Mouse (Mus musculus) forebrain, postnatal 0 days (tissue): ENCODE results near the gene Cnnm1. TPM values are rescaled to one million over a fixed set of nuclear protein-coding genes. Genes with fewer than 3 reads are reported as not detected.

Source experiments
- ATAC-seq: fragments of 200-750 bp; cut with Nextera tagmentation; 2 replicates; pipeline ENCODE4 v1.8.0; 2017; ENCODE audit warnings: mild to moderate bottlenecking, moderate library complexity
- DNase-seq: peaks from one replicate; pipeline ENCODE4 v3.0.0-alpha.2; 2015
- H3K27ac ChIP-seq: fragments of 300-500 bp; sonication (generic); 2 replicates; pipeline ENCODE4 v1.5.1; 2014; ENCODE audit warnings: low read depth, mild to moderate bottlenecking, antibody characterized with exemption, low read length, moderate library complexity, mixed read lengths
- H3K27me3 ChIP-seq: fragments of 300-500 bp; sonication (generic); 2 replicates; pipeline ENCODE4 v1.6.1; 2014; ENCODE audit warnings: mild to moderate bottlenecking, low read length, mixed read lengths; ENCODE audit not compliant: insufficient read depth
- H3K36me3 ChIP-seq: fragments of 300-500 bp; sonication (generic); 2 replicates; pipeline ENCODE4 v1.6.1; 2014; ENCODE audit warnings: mild to moderate bottlenecking, moderate library complexity; ENCODE audit not compliant: insufficient read depth
- H3K4me1 ChIP-seq: fragments of 300-500 bp; sonication (generic); 2 replicates; pipeline ENCODE4 v1.6.1; 2014; ENCODE audit warnings: antibody characterized with exemption; ENCODE audit not compliant: insufficient read depth
- H3K4me2 ChIP-seq: fragments of 300-500 bp; sonication (generic); 2 replicates; pipeline ENCODE4 v1.6.1; 2014; ENCODE audit warnings: low read depth, mild to moderate bottlenecking, moderate library complexity
- H3K4me3 ChIP-seq: fragments of 300-500 bp; sonication (generic); 2 replicates; pipeline ENCODE4 v1.5.1; 2014; ENCODE audit warnings: low read depth, low read length, mixed read lengths
- H3K9ac ChIP-seq: fragments of 300-500 bp; sonication (generic); 2 replicates; pipeline ENCODE4 v1.6.1; 2014; ENCODE audit warnings: mild to moderate bottlenecking
- H3K9me3 ChIP-seq: fragments of 300-500 bp; sonication (generic); 2 replicates; pipeline ENCODE4 v1.6.1; 2016; ENCODE audit warnings: low read length
- CTCF ChIP-seq: sonication (generic); IDR thresholded peaks from 2 replicates; pipeline ENCODE4 v1.5.1; 2016; ENCODE audit warnings: antibody characterized with exemption, control low read depth, low read depth
- WGBS: fragments of 180-500 bp; shearing (Covaris S2); extraction: QIAGEN DNeasy Blood & Tissue Kit; methylation state at CpG from one replicate; pipeline ENCODE4 v1.1.7; 2014; 5-methylcytosine and 5-hydroxymethylcytosine counted together
- polyA plus RNA-seq: library from polyadenylated mRNA; unstranded; fragments of >200 nt; fragmentation: Nextera tagmentation; extraction: Ambion mirVana; gene quantifications from 2 replicates; pipeline ENCODE4 v1.2.1, GENCODE M21; 2015
- total RNA-seq: library from RNA; depleted of rRNA; stranded (reverse); fragments of >200 nt; gene quantifications from 2 replicates; pipeline ENCODE4 v1.2.3, GENCODE M21; 2014

The Cnnm1 gene
- total and polyA plus RNA-seq, 2 experiments from 2014 or later: 2.1 to 7.6 TPM

DNA sequence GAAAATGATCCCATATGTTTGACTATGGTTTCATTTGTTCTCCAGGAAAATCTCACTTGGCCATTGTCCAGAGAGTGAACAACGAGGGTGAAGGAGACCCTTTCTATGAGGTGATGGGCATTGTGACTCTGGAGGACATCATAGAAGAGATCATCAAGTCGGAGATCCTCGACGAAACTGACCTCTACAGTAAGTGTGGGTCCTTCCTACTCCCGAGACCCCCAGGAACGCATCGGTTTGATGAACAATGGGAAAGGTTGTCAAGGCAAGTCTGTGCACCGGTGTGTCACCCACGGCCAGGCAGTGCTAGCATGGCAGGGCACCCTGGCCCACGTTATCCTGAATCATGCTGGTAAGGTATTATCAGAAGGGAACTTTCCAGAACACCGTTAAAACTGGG lies 24.8 kb downstream of the Cnnm1 start:
- Histone ChIP-seq H3K27ac (no peak overlapping the region), H3K4me1 (no peaks in the 10 kb centered on the region; the same call in 1 of the 2 replicates), H3K36me3 (peaks cover 5% of the 10 kb centered on the region; the same call in 1 of the 2 replicates), H3K27me3 (no peaks in the 10 kb centered on the region), H3K9me3 (no peaks in the 10 kb centered on the region), H3K9ac (no peak overlapping the region), H3K4me2 (no peak overlapping the region), H3K4me3 (no peak overlapping the region)
- no peak for TF ChIP-seq CTCF
- ATAC-seq (no peak), DNase-seq (no peak)
- 90% methylated on average over 11 of the region's 11 CpGs for WGBS

DNA sequence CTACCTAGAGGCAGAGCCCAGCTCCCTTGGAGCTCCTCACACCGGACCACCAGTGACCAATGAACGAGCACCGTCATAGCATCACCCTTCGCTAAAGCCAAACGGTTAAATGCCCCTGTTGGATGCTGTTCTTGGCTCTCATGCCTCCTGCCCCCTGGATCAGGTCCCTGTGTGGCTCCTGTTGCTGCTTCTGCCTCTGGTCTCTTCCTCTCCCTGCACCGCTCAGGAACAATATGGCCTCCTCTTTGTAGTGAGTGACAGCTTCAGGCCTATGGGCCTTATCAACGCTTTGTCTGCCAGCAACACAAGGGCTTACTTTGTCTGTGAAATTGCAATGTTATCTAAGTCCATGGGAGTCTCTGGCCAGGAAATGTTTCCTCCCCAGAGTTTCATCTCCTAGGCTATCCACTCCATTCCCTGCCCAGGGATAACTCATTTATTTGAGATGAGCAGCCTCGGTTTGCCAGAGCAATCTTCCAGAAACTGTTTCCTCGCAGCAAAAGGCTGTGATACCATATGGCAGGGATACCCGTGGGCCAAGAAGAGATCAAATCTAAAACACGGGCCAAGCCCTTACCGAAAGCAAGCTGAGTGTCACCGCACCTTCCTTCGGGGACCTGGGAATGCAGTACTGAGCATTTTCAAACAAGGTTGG lies 25.5 kb downstream of the Cnnm1 start:
- H3K4me3 ChIP-seq: no peak overlapping the region
- WGBS: 69% methylated on average over 14 of the region's 14 CpGs
- H3K36me3 ChIP-seq: peaks cover 5% of the 10 kb centered on the region; the same call in 1 of the 2 replicates
- H3K27ac ChIP-seq: no peak overlapping the region
- H3K27me3 ChIP-seq: no peaks in the 10 kb centered on the region
- H3K9me3 ChIP-seq: no peaks in the 10 kb centered on the region
- ATAC-seq (peak; percentile 21; the same call in 1 of the 2 replicates), DNase-seq (no peak)
- no peaks in the 10 kb centered on the region; the same call in 1 of the 2 replicates for H3K4me1 ChIP-seq
- H3K9ac ChIP-seq: no peak overlapping the region
- H3K4me2 ChIP-seq: no peak overlapping the region
- no peak for TF ChIP-seq CTCF

DNA sequence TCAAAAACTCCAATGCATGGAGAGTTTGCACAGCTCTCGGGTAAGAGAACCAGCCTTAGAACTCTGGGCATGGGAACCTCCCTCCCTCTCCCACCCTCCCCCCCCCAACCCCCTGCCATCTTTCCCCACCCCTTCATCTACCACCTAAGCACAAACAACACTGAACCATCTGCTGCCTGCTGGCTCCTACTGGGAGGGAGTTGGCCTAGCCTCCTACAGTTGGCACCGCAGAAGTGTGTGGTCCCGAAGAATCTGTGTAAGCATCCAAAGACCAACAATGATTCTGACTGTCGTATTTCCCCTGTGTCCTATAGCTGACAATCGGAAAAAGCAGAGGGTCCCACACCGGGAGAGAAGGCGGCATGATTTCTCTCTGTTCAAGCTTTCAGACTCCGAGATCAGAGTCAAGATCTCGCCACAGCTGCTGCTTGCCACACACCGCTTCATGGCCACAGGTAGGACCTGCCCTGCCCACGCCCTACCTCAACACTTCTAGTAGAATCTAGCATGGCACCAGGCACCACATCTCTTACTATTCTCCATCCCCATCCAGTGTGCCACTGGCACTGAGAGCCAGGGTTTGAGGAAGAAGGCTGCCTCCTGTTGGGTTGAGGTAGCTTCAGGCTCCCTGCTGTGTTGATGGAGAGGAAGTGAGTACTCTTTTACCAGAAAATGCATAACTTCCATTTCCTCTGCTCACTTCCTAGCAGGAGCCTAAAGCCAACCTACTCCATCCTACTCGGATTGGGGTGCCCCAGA lies 27.9 kb downstream of the Cnnm1 start:
- DNase-seq: peak; percentile 68
- peaks cover 5% of the 10 kb centered on the region; the same call in 1 of the 2 replicates for H3K36me3 ChIP-seq
- WGBS: 69% methylated on average over 12 of the region's 12 CpGs

DNA sequence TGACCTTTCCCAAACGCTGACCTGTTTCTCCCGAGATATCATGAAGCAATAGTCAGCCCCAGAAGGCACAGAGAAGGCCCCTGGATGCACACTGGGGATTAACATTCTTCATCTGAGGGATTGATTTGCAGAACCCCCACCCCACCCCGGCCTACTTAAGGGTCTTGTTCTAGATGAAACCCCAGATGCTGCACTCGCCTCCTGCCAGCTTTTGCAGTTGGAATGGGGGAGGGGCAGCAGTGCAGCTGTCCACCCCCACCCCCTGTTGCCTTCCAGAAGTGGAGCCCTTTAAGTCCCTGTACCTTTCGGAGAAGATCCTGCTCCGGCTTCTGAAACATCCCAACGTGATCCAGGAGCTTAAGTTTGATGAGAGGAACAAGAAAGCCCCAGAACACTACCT lies 29.1 kb downstream of the Cnnm1 start:
- H3K36me3 ChIP-seq: peaks cover 5% of the 10 kb centered on the region; the same call in 1 of the 2 replicates
- H3K9ac ChIP-seq: no peak overlapping the region
- no peak overlapping the region for H3K27ac ChIP-seq
- no peaks in the 10 kb centered on the region; the same call in 1 of the 2 replicates for H3K4me1 ChIP-seq
- no peaks in the 10 kb centered on the region for H3K27me3 ChIP-seq
- ATAC-seq (no peak), DNase-seq (no peak)
- no peak overlapping the region for H3K4me3 ChIP-seq
- whole genome bisulfite sequencing: 65% methylated on average over 7 of the region's 7 CpGs
- no peak overlapping the region for H3K4me2 ChIP-seq
- TF ChIP-seq CTCF: no peak
- no peaks in the 10 kb centered on the region for H3K9me3 ChIP-seq

More for the DNA sequence above, 27.9 kb downstream of the Cnnm1 start:
- H3K9me3 ChIP-seq: no peaks in the 10 kb centered on the region
- H3K27me3 ChIP-seq: no peaks in the 10 kb centered on the region
- H3K27ac ChIP-seq: no peak overlapping the region
- H3K4me1 ChIP-seq: no peaks in the 10 kb centered on the region; the same call in 1 of the 2 replicates
- ATAC-seq: peak; percentile 87
- H3K4me3 ChIP-seq: no peak overlapping the region
- no peak for TF ChIP-seq CTCF
- no peak overlapping the region for H3K9ac ChIP-seq
- no peak overlapping the region for H3K4me2 ChIP-seq

DNA sequence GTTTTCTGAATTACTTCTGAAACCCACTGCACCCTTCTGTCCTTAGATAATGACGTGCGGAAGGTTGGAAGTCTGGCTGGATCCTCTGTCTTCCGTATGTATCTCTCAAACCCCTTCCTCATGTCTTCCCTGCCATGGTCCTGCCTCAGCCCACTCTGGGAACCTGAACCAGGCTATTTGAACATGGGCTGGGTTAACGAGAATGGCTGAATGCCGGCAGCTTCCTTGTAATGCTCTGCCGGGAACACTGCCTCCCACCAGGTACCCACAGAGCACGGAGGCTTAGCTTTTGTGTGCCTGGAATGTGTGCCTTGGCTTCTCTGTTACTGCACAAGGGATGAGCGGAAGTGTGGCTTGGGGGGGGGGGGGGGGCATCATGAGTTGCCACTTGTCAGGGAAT lies 32.1 kb downstream of the Cnnm1 start:
- Histone ChIP-seq H3K9me3 (no peaks in the 10 kb centered on the region), H3K27me3 (no peaks in the 10 kb centered on the region), H3K4me2 (no peak overlapping the region), H3K36me3 (peaks cover 5% of the 10 kb centered on the region; the same call in 1 of the 2 replicates), H3K4me3 (no peak overlapping the region), H3K4me1 (no peaks in the 10 kb centered on the region; the same call in 1 of the 2 replicates), H3K9ac (no peak overlapping the region), H3K27ac (no peak overlapping the region)
- DNase-seq: no peak
- no peak for ATAC-seq
- TF ChIP-seq CTCF: no peak
- WGBS: 52% methylated on average over 8 of the region's 8 CpGs

DNA sequence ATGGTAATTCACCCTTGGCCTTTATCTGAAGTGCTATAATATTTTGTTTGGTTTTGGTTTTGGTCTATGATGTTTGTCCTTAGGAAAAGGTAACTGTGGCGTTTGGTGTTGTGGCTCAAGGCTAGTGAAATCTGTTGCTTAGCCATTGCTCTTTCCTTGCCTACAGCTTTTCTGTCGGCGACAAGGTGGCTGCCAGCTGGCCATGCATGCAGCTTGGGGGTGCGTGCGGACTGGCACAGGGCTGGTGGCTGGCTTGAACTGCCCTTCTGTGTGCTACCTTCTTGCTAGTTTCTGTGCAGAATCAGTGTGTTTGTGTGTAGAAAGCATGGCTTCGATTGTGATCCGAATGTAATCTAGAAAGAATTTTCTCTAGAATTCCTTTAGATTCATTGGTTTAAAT lies 32.5 kb downstream of the Cnnm1 start:
- no peak for TF ChIP-seq CTCF
- WGBS: 80% methylated on average over 7 of the region's 7 CpGs
- H3K4me1 ChIP-seq: no peaks in the 10 kb centered on the region
- no peak overlapping the region for H3K9ac ChIP-seq
- no peaks in the 10 kb centered on the region for H3K27me3 ChIP-seq
- H3K4me2 ChIP-seq: no peak overlapping the region
- ATAC-seq (no peak), DNase-seq (no peak)
- no peak overlapping the region for H3K4me3 ChIP-seq
- peaks cover 5% of the 10 kb centered on the region; the same call in 1 of the 2 replicates for H3K36me3 ChIP-seq
- no peaks in the 10 kb centered on the region for H3K9me3 ChIP-seq
- no peak overlapping the region for H3K27ac ChIP-seq

DNA sequence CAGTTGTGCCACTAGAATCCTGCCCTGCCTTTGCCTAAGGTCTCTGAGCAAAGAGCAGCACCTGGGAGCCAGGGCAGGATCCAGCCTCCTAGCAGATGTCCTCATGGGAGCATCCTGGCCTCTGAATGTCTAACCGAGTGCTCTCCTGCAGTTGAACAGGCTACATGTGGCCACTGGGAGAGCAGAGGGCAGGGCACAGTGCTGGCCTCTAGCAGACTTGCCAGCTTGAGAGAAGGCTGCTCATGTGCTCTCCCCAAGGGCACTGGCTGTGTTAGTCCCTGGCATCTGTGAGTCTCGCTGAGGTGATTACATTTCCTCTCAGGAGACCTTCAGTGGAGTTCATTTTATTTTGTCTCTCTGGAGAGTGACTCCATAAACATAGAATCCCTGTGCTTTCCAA lies 35.4 kb downstream of the Cnnm1 start:
- H3K27ac ChIP-seq: no peak overlapping the region
- no peak overlapping the region for H3K4me2 ChIP-seq
- no peak for TF ChIP-seq CTCF
- 63% methylated on average over 2 of the region's 2 CpGs for WGBS
- H3K4me3 ChIP-seq: no peak overlapping the region
- ATAC-seq (no peak), DNase-seq (no peak)
- H3K9me3 ChIP-seq: no peaks in the 10 kb centered on the region
- H3K4me1 ChIP-seq: no peaks in the 10 kb centered on the region
- H3K36me3 ChIP-seq: no peaks in the 10 kb centered on the region; the same call in 1 of the 2 replicates
- H3K27me3 ChIP-seq: no peaks in the 10 kb centered on the region
- H3K9ac ChIP-seq: no peak overlapping the region
